Mouse (Mus musculus): ENCODE data around the gene Tbx1. TPM values are rescaled to one million over a fixed set of nuclear protein-coding genes. Genes with fewer than 3 reads are reported as not detected.
"Not testable (repeated sequence)": the region's sequence is repeated elsewhere in the genome, so short reads cannot be mapped to it uniquely, and the experiment has no call there.

Gene Tbx1
- polyA plus RNA-seq, 1 experiment: not detected

DNA sequence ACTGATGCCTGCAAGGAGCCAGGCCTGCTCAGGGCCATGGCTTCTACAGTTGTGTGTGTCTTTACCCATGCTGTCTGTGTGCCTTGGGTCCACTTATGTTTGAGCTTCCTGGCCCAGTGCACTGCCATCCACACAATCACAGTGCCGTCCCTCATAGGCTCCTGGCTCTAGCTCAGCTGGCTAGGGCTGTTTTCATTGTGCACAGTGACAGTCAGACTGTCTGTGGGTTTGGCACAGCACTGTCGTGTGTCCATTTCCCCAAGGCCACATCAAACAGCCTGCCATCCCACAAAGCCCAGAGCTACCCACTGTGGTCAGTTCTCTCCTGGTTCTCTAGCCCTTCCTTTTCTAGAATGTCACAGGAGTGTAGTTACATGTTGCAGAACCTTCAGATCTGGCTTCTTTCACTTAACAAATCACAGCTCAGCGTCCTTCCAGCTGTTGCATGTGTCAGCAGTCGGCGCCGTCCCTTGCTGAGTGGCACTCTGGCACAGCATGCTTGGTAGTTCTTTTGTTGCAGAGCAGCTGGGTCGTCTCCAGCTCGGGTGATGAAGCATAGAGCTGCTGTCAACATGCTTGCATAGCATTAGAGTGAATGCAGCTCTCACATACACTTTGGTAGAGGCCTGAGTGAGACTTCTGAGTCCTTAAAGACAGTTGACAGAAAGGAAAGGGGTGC, 47.2 kb downstream of the Tbx1 start:
- H3K4me3 ChIP-seq (ENCODE audit: low read depth, low read length): no peak overlapping the region
- H3K4me1 ChIP-seq (ENCODE audit: control insufficient read depth, insufficient read depth, low read length): no peaks in the 10 kb centered on the region
- no peaks in the 10 kb centered on the region for H3K36me3 ChIP-seq (ENCODE audit: control insufficient read depth, insufficient read depth, low read length, poor library complexity, severe bottlenecking)
- TF ChIP-seq POLR2A (IDR thresholded peaks at IDR 0.05; ENCODE audit: insufficient read depth, low read length) (no peak), CTCF (IDR thresholded peaks at IDR 0.05; ENCODE audit: low read depth, low read length) (no peak), EP300 (IDR thresholded peaks at IDR 0.05; ENCODE audit: insufficient read depth, low read depth, low read length) (no peak)
- H3K27ac ChIP-seq (ENCODE audit: insufficient read depth, low read length): no peak overlapping the region
- H3K9me3 ChIP-seq (replicated peaks; ENCODE audit: control insufficient read depth, insufficient read depth, low read length, poor library complexity, severe bottlenecking): no peaks in the 10 kb centered on the region
- H3K9ac ChIP-seq (ENCODE audit: low read depth, poor library complexity, severe bottlenecking): no peak overlapping the region
- no peaks in the 10 kb centered on the region for H3K27me3 ChIP-seq (ENCODE audit: control insufficient read depth, insufficient read depth, low read length, poor library complexity, severe bottlenecking)

DNA sequence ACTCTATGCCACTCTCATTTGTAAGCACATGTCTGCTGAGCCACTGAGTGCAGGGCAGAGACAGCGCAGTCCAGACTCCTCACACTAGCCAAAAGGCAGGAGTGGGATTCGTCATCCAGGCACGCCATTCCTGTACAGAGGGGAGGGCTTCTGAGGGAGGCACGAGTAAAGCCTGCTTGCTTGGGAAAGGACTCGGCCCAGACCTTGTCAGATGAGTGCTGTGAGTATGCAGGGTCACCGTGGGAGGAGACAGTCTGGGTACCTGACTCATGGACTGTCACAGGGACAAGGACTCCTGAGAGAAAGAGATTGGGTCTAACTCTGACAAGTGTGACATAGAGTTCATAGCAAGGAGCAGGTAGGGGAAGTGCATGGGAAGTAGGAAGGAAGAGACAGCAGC, 51.2 kb downstream of the Tbx1 start:
- no peak overlapping the region for H3K27ac ChIP-seq (ENCODE audit: insufficient read depth, low read length)
- H3K9ac ChIP-seq (ENCODE audit: low read depth, poor library complexity, severe bottlenecking): no peak overlapping the region
- H3K36me3 ChIP-seq (ENCODE audit: control insufficient read depth, insufficient read depth, low read length, poor library complexity, severe bottlenecking): no peaks in the 10 kb centered on the region
- H3K27me3 ChIP-seq (ENCODE audit: control insufficient read depth, insufficient read depth, low read length, poor library complexity, severe bottlenecking): no peaks in the 10 kb centered on the region
- H3K9me3 ChIP-seq (replicated peaks; ENCODE audit: control insufficient read depth, insufficient read depth, low read length, poor library complexity, severe bottlenecking): no peaks in the 10 kb centered on the region
- no peaks in the 10 kb centered on the region for H3K4me1 ChIP-seq (ENCODE audit: control insufficient read depth, insufficient read depth, low read length)
- H3K4me3 ChIP-seq (ENCODE audit: low read depth, low read length): no peak overlapping the region
- TF ChIP-seq CTCF (IDR thresholded peaks at IDR 0.05; ENCODE audit: low read depth, low read length) (no peak), POLR2A (IDR thresholded peaks at IDR 0.05; ENCODE audit: insufficient read depth, low read length) (no peak), EP300 (IDR thresholded peaks at IDR 0.05; ENCODE audit: insufficient read depth, low read depth, low read length) (no peak)

GRCm38 (mm10) chr16:18537407-18537990, 53.0 kb downstream of the Tbx1 start:
- Histone ChIP-seq H3K9ac (ENCODE audit: low read depth, poor library complexity, severe bottlenecking) (no peak overlapping the region), H3K36me3 (ENCODE audit: control insufficient read depth, insufficient read depth, low read length, poor library complexity, severe bottlenecking) (no peaks in the 10 kb centered on the region), H3K27me3 (ENCODE audit: control insufficient read depth, insufficient read depth, low read length, poor library complexity, severe bottlenecking) (no peaks in the 10 kb centered on the region), H3K9me3 (replicated peaks; ENCODE audit: control insufficient read depth, insufficient read depth, low read length, poor library complexity, severe bottlenecking) (no peaks in the 10 kb centered on the region), H3K4me1 (ENCODE audit: control insufficient read depth, insufficient read depth, low read length) (no peaks in the 10 kb centered on the region), H3K4me3 (ENCODE audit: low read depth, low read length) (no peak overlapping the region), H3K27ac (ENCODE audit: insufficient read depth, low read length) (no peak overlapping the region)
- TF ChIP-seq POLR2A (IDR thresholded peaks at IDR 0.05; ENCODE audit: insufficient read depth, low read length): no peak
- no peak for TF ChIP-seq EP300 (IDR thresholded peaks at IDR 0.05; ENCODE audit: insufficient read depth, low read depth, low read length)
- TF ChIP-seq CTCF (IDR thresholded peaks at IDR 0.05; ENCODE audit: low read depth, low read length): no peak

DNA sequence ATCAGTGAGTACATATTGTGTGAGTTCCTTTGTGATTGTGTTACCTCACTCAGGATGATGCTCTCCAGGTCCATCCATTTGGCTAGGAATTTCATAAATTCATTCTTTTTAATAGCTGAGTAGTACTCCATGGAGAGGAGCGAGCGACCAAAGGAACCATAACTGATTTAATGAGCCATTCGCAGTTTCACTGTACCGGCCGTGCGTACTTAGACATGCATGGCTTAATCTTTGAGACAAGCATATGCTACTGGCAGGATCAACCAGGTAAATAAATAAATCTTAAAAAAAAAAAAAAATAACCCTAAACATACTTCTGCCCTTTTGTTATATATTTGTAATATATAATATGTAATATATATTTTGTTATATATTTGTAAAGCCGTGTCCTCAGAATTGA, 57.4 kb downstream of the Tbx1 start:
- H3K4me1 ChIP-seq (ENCODE audit: control insufficient read depth, insufficient read depth, low read length); H3K4me3 ChIP-seq (ENCODE audit: low read depth, low read length); H3K27me3 ChIP-seq (ENCODE audit: control insufficient read depth, insufficient read depth, low read length, poor library complexity, severe bottlenecking); H3K9ac ChIP-seq (ENCODE audit: low read depth, poor library complexity, severe bottlenecking); H3K27ac ChIP-seq (ENCODE audit: insufficient read depth, low read length); H3K9me3 ChIP-seq (replicated peaks; ENCODE audit: control insufficient read depth, insufficient read depth, low read length, poor library complexity, severe bottlenecking); H3K36me3 ChIP-seq (ENCODE audit: control insufficient read depth, insufficient read depth, low read length, poor library complexity, severe bottlenecking): not testable (repeated sequence)

Other genes with a start within 250 kb of the Tbx1 start
- 19.3 and 21.3 TPM in 2 replicates for gene Tango2, start 242.6 kb downstream of the Tbx1 start, polyA plus RNA-seq (2011; ENCODE audit: insufficient read depth, insufficient read length, low read depth, missing spikeins)
- 26.3 and 38.1 TPM in 2 replicates for gene Arvcf, start 242.5 kb downstream of the Tbx1 start, polyA plus RNA-seq (2011; ENCODE audit: insufficient read depth, insufficient read length, low read depth, missing spikeins)
- 7.1 and 9.3 TPM in 2 replicates for gene Txnrd2, start 164.3 kb downstream of the Tbx1 start, polyA plus RNA-seq (2011; ENCODE audit: insufficient read depth, insufficient read length, low read depth, missing spikeins)
- 13.6 and 15.4 TPM in 2 replicates for gene Comt, start 163.8 kb downstream of the Tbx1 start, polyA plus RNA-seq (2011; ENCODE audit: insufficient read depth, insufficient read length, low read depth, missing spikeins)
- gene Gnb1l, start 92.0 kb downstream of the Tbx1 start, polyA plus RNA-seq (2011; ENCODE audit: insufficient read depth, insufficient read length, low read depth, missing spikeins): 13.7 and 16.2 TPM in 2 replicates
- gene Rtl10, start 91.8 kb downstream of the Tbx1 start, polyA plus RNA-seq (2011; ENCODE audit: insufficient read depth, insufficient read length, low read depth, missing spikeins): 11.5 and 12.7 TPM in 2 replicates
- gene Gp1bb, start 31.7 kb upstream of the Tbx1 start, polyA plus RNA-seq (2011; ENCODE audit: insufficient read depth, insufficient read length, low read depth, missing spikeins): not detected in 2 replicates
- not detected in 2 replicates for gene Gm49601, start 35.8 kb upstream of the Tbx1 start, polyA plus RNA-seq (2011; ENCODE audit: insufficient read depth, insufficient read length, low read depth, missing spikeins)
- 1.8 and 5.2 TPM in 2 replicates for gene Sept5, start 39.3 kb upstream of the Tbx1 start, polyA plus RNA-seq (2011; ENCODE audit: insufficient read depth, insufficient read length, low read depth, missing spikeins)
- 0.42 and 0.94 TPM in 2 replicates for gene Cldn5, start 186.2 kb upstream of the Tbx1 start, polyA plus RNA-seq (2011; ENCODE audit: insufficient read depth, insufficient read length, low read depth, missing spikeins)
- 67.2 and 67.3 TPM in 2 replicates for gene Ufd1, start 221.1 kb upstream of the Tbx1 start, polyA plus RNA-seq (2011; ENCODE audit: insufficient read depth, insufficient read length, low read depth, missing spikeins)
- gene Cdc45, start 221.3 kb upstream of the Tbx1 start, polyA plus RNA-seq (2011; ENCODE audit: insufficient read depth, insufficient read length, low read depth, missing spikeins): 48.1 and 48.5 TPM in 2 replicates
- 23.9 and 24.7 TPM in 2 replicates for gene 2510002D24Rik, start 245.9 kb upstream of the Tbx1 start, polyA plus RNA-seq (2011; ENCODE audit: insufficient read depth, insufficient read length, low read depth, missing spikeins)
- 4.3 and 4.7 TPM in 2 replicates for gene Gm28539, start 245.9 kb upstream of the Tbx1 start, polyA plus RNA-seq (2011; ENCODE audit: insufficient read depth, insufficient read length, low read depth, missing spikeins)